Mouse (Mus musculus) yolk sac, embryonic 10.5 days (tissue): Measurements from ENCODE around the gene Cxcl3.
"Not testable (repeated sequence)": the region's sequence is repeated elsewhere in the genome, so short reads cannot be mapped to it uniquely, and the experiment has no call there.

Experiments
- DNase-seq: peaks from one replicate; pipeline ENCODE4 v3.0.0-alpha.2; 2017; ENCODE audit warnings: low spot score

The Cxcl3 gene

DNA sequence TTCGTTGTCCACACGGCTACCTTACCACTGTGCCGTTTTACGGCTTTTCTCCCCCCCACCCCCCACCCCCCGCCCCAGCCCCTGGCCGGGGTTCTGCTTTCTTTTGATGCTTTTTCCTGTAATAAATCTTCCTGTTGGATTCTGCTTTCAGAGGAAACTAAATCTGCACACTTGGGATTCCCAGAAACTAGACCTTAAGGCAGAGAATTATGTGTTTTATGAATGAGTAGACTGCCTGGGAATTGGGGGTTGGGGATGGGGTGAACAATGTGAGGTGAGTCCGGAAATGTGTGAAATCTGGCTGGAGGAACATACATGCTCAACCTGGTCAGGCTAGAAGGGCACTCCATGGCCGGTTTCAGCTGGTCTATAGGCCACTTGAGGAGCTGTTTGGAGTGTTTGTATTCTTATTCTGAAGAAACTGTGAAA, 4.2 kb downstream of the Cxcl3 start:
- no peak for DNase-seq

DNA sequence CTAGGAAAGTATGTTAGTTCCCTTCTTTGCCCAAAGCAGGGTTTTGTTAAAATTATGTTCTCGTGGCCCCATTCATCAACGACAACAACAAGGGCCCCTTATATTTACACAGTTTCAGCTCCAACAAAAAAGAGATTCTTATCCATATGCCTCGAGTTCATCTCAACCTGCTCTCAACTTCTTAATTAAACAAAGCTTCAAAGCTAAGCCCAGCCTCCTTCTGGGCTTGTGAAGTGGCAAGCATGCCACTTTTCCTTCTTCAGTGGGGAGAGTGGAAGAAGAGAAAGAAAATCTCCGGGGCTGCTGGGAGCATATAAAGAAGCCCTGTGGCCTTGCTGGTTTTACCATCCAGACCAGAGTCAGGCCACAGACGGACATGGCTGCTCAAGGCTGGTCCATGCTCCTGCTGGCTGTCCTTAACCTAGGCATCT, 8.3 kb downstream of the Cxcl3 start, which contains the start of gene Cxcl15:
Gene Cxcl15, plus strand, starts transcription at position 340 of the 431 bp plus-strand sequence.
- no peak for DNase-seq

DNA sequence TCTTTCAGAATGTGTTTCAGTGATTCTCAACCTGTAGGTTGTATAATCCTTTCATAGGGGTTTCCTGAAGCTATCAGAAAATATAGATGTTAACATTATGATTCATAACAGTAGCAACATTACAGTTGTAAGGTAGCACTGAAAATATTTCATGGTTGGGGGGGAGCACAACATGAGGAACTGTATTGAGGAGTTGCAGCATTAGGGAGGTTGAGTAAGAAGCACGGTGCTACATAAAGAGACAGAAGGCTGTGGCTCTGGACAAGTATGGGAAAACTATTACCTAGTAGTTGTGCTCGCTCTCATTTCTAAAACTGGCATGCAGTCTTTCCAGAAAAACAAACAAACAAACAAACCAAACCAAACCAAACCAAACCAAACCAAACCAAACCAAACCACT, 9.5 kb downstream of the Cxcl3 start:
- not testable (repeated sequence) for DNase-seq

DNA sequence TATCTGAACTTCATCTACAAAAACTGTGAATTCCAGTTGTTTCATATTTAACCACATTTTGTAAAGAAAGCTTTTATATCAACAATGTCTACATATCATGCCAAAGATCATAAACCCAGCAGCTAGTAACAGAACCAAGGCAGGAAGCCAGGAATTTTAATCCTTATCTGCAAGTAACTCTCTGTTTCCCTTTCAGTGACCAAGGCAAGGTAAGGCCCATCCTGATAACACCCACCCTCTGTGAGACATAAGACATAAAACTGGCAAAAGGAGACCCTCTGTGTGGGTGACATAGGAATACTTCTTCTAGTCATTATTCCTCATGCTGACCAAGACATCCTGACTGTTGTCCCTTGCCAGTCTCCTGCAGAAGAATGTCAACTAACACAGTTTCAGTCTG, 18.7 kb downstream of the Cxcl3 start:
- DNase-seq = no peak

DNA sequence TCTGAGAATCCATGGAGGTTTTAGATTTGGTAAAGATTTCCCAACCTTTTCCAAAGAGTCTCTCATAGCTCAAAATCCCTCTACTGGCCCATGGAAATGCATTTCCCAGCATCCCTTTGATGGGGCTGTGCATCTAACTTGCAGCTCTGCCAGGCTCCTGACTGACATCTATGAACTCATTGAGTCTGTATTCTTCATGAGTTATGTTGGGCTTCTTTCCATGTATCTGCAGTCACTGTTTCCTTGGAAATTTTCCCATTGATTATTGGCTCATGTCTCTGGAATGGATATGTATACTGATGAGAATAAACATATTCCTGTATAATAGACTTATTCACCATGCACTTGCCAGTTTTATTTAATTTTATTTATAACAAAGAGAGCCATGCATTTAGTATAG, 20.1 kb downstream of the Cxcl3 start:
- DNase-seq = no peak

DNA sequence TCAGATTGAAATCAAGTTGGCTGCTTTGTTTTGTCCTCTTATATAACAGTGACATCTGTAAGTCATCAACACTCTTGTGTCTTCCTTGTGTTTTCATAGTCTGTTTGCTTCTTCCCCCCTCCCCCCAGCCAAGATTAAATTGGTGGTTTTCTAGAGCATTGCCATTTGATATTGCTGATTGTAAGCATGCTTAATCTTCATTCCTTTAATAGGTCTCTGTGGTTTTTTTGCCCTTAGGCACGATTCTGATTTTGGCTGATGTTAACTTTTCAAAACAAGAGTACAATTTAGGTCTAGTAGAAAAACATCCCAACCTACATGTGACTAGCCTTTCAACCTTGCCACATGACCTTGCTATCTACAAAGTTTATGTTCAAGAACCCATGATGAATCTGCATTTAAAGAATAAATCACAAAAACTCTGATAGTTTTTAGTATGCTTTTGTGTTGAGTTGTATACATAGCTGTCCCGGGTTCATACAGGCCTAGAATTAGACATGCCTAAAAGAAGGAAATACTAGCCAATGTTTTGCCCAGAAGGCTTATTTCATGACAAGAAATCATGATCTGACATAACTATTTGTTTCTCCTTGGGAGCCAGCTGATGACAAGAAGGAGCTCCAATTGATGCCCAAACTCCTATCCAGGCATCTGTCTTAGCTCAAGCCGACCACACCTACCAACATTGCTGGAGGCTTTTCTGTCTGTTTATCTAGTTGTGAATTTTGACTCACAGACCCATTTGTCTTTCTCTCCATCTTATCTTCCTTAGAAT, 21.5 kb downstream of the Cxcl3 start:
- no peak for DNase-seq

DNA sequence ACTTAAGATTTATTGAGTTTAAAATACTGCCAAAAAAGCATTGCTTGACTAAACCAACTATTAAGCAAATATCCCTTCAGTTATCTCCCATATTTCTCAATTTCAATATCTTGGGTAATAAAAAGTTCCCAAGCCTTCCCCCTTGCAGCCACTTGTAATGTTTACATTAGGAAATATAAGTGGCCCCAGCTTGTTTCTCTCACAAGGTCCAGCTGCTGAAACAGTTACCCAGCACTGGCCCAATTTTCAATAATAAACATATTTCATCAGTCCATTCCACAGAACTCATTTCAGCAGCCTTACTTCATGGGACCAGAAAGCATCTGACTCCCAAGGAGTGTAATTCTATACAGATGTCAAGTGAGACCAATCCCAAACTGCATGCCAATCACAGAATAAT, 33.9 kb downstream of the Cxcl3 start:
- DNase-seq = no peak

DNA sequence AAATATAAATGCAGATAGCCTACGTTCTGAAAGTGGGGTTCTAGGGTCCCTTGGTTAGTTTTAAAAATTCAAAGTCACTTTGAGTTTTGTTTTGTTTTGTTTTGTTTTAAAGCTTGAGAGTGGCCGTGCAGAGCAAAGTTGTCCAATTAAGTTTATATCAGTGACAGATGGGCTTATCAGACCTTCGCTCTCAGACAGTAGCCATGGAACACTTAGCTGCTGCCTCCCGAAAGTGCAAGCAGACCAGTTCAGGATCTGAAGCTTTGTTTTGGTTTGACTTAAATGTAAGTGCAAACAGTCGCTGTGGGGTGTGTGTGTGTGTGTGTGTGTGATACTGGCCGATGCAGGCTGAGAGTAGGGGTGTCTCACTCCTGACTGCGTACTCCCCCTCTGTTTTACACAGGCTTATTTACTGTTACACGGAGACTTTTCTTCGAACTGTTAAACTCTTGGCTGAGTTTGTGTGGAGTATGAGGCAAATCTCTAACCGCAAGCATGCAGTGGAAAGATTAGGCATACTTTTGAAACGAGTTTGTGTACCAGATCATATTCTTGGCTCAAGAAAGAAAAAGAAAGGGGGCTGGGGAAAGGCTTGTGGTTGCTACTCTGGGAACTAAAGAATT, 46.4 kb downstream of the Cxcl3 start:
- DNase-seq = no peak

DNA sequence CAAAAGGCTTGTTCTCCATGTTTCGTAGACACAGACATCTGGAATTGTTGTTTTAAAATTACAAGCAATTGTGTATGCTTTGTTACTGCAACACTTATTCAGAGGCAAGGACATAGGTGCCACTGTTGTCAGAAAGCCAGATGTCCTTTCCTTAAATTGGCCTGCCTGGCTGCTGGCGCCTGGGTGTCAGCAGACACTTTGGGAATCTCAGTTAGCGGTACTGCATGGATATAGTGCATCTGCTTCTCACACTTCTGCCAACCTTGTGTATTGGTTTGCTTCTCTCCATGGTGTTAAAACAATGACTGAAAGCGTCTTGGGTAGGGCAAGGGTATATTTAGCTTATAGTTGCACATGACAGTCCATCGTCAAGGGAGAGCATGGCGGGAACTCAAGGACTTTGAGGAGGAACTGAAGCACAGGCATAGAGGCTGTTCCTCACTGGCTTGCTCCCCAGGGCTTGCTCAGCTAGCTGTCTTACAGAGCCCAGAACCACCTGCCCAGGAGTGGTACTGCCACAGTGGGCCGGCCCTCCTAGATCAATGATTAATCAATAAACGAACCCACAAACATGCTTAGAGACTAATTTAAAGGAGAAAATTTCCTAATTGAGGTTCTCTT, 47.0 kb downstream of the Cxcl3 start:
- DNase-seq = no peak

DNA sequence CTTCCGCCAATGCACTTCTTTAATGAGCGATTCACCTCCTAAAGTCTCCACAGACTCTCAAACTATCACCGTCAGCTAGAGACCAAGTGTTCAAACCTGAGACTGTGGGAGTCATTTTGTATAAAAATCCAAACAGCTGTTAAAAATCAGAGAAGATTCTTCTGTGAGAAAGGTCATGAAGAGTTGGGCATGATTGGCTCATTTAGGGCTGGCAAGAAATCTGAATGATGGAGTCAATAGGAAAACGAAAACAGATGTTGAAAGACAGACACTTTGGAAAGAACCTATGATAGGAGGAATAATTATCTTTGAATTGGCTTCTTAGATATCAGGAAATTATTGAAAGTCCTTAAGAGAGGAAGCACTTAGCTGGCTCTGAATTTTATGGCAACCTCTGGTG, 48.5 kb downstream of the Cxcl3 start:
- DNase-seq = no peak

DNA sequence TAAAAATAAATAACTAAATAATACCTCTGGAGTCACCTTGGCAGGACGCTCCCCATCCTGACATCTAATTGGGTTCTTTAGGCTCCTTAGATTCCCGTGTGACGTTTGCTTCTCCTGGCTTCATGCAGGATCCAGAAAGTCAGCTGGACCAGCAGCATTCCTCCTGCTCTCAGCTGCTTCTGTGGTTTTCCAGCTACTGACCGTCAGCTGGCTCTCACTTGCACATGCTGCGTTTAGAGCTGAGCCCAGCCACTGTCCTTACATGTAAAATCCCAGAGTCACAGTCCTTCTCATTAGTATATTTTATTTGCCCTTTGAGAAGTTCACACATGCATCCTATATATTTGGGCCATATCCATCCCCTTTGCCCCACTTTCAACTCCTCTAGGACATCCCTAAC, 52.7 kb downstream of the Cxcl3 start:
- DNase-seq = no peak
